Mouse (Mus musculus) megakaryocyte, adult 5-6 weeks (primary cell): ENCODE measurements around the gene Mrtfb. TPM values are rescaled to one million over a fixed set of nuclear protein-coding genes. Genes with fewer than 3 reads are reported as not detected.

Experiments
- ATAC-seq: 2 replicates; pipeline ENCODE4 v1.8.0; 2016; ENCODE audit warnings: mild to moderate bottlenecking, inconsistent platforms; ENCODE audit not compliant: poor library complexity, severe bottlenecking
- total RNA-seq, 2 experiments: library from RNA; stranded (forward) in 1 of 2; stranded (reverse) in 1 of 2; fragments of 153-499, 151-499 nt in 1 of 2; fragments of 221-1000, 200-1000 nt in 1 of 2; gene quantifications; 2 replicates each; pipeline versions ENCODE4 v1.2.3 to v1.2.4; 2015 to 2017

The Mrtfb gene
- total RNA-seq, 2 experiments from 2014 or later, result 2.8 to 6.2 TPM

DNA sequence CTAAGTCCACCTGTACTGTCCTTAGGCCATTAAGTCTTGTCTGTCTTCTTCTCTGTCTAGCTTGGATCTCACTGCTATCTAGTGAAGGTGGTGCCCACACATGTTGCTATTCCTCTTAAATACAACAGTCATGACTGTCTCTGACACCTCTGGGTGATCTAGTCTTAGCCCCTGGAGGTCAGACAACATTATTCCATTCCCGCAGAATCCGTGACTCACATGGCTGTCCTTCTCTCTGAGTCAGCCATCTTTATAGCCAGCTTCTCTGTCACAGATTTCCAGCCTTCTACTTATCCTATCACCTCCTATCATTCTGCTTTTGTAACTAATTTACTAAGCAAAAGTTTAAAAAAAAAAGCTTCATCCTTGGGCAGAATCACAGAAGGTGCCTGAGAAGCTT, 125.5 kb downstream of the Mrtfb start:
- no peak for ATAC-seq

GRCm38 (mm10) chr16:13387306-13387705, 131.0 kb downstream of the Mrtfb start:
- ATAC-seq, result no peak

DNA sequence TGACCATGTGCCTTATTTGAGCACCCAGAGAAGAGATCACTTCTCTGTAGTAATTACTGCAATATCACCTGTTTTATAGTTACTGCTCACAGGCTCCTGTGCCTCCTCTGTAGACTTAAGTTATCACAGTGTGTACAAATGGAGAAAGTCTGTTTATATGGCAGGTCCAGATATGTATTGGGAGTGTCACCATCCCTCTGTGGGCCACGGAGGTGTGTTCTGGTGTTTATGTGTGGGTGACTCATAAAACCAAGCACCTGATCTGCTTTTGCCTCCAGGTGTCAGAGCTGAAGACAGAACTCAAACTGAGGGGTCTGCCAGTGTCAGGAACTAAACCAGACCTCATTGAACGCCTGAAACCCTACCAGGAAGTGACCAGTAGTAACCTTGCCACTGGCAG, 144.1 kb downstream of the Mrtfb start:
- ATAC-seq, result no peak

DNA sequence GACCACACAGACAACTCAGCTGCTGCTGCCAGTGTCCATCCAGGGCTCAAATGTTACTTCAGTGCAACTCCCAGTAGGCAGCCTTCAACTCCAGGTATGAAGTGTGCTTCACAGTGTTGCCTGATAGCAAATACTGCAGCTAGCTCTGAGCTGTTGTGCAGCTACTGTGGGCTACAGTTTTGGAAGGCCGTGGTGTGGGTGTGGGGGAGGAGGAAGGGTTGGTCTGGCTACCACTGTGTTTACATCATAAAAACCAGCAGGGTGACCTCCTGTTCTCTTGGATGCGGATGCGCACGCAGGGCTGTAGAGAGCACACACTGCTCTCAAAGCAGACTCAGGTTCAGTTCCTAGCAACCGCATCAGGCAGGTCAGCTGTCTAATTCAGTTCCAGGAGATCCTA, 145.3 kb downstream of the Mrtfb start:
- ATAC-seq, result no peak

GRCm38 (mm10) chr16:13404656-13405055, 148.4 kb downstream of the Mrtfb start:
- no peak for ATAC-seq

- ATAC-seq, result no peak
Observed at GRCm38 (mm10) chr16:13405403-13405802, 149.1 kb downstream of the Mrtfb start.

DNA sequence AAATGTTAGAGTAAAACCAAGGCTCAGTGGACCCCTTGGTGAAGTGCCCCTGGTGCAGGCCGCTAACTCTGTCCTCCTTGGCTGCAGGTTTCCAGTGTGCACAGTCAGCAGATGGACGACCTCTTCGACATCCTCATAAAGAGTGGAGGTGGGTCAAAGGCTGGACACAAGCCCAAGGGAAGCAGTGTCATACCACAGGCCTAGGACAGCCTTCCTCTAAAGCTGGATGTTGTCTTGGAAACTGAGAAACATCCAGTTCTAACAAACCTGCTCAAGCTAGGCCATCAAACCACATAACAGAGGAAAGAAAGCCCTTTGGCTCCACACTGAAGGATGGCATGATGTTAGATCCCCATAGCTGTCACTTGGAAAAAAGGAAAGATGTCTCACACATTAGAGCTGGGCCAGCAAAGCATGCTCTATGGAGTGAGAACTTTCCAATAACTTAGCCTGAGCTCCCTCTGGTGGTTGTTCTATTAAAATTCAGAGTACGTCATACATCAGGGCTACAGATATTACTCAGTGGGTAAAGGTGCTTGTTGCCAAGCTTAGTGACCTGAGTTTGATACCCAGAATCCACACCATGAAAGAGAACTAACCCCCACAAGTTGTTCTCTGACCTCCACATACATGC, 153.4 kb downstream of the Mrtfb start:
- ATAC-seq, result peak; percentile 57

GRCm38 (mm10) chr16:13410760-13411159, 154.5 kb downstream of the Mrtfb start:
- ATAC-seq, result no peak

DNA sequence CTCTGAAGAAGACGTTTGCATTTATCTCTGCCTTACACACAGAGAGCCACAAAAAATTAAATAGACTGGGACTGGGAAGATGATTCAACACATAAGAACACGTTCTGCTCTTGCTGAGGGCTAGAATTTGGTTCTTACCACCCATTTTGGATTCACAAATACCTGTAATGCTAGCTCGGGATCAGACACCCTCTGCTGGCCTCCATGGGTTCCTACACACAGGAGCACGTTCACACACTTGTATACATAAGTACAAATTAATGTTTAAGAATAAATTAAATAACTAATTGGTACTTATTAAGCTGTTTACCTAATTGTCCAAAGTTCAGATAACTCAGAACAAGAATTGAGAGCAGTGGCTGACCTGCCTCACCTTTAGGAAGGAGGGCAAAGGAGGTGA, 155.2 kb downstream of the Mrtfb start:
- ATAC-seq, result no peak

GRCm38 (mm10) chr16:13414566-13414965, 158.3 kb downstream of the Mrtfb start:
- ATAC-seq, result no peak

DNA sequence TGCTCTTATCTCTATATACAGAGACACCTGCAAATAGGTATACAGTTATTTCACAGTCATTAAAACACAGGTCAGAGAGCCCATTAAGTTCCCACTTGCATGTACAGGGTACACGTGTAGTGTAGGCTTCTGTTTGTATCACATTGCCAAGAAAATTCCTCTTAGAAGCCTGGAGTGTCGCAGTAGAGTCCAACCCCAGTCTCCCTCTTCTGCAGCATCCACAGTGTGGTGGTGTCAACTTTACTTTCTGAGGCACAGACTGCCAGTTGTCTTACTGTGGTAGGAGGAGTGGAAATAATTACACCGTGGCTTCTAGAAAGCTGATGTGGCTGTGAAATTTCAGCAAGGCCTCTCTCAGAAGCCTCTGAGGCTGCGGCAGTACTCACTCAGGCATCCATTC, 158.7 kb downstream of the Mrtfb start:
- no peak for ATAC-seq

GRCm38 (mm10) chr16:13415465-13415864, 159.2 kb downstream of the Mrtfb start:
- no peak for ATAC-seq

- ATAC-seq, result no peak
Observed at GRCm38 (mm10) chr16:13416465-13416864, 160.2 kb downstream of the Mrtfb start.

DNA sequence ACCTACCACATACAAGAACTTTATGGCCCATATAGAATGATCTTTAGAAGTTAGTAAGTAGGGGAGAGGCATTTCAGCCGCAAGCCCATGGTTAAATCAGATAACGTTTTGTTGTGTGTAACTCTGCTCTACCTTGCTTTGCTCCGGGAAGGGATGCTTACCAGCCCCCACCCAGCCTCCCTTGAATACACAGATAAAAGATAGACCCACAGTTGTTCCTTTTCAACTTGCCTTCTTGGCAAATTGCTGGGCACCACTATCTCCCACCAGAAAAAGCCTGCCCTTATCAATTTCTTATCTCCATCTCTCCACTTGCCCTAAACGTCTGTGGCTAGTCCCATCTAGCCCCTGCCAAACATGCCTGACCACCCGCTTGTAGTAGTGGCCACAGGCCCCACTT, 161.6 kb downstream of the Mrtfb start:
- no peak for ATAC-seq

GRCm38 (mm10) chr16:13419752-13420151, 163.5 kb downstream of the Mrtfb start:
- ATAC-seq, result peak; percentile 18; the same call in 1 of the 2 replicates

DNA sequence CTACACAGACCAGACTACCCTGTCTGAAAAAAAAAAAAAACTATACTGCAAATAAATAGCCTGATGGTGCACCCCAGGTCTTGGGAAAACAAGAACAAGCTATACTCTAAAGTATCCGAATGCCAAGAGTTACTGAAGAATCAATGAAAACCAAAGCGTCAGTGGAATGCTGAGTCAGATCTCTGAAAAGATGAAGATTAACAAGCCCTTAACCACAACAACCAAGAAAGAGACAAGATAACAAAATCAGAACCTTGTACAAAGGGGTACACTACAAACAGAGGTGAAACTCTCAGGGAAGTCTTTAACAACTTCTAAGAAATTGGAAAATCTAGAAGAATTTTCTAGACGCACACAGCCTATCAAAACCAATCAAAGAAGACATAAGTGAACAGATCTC, 166.2 kb downstream of the Mrtfb start:
- ATAC-seq, result no peak

- peak; percentile 70 for ATAC-seq
Observed at GRCm38 (mm10) chr16:13423587-13424355, 167.5 kb downstream of the Mrtfb start.

- ATAC-seq, result no peak
Observed at GRCm38 (mm10) chr16:13425804-13426203, 169.5 kb downstream of the Mrtfb start.

DNA sequence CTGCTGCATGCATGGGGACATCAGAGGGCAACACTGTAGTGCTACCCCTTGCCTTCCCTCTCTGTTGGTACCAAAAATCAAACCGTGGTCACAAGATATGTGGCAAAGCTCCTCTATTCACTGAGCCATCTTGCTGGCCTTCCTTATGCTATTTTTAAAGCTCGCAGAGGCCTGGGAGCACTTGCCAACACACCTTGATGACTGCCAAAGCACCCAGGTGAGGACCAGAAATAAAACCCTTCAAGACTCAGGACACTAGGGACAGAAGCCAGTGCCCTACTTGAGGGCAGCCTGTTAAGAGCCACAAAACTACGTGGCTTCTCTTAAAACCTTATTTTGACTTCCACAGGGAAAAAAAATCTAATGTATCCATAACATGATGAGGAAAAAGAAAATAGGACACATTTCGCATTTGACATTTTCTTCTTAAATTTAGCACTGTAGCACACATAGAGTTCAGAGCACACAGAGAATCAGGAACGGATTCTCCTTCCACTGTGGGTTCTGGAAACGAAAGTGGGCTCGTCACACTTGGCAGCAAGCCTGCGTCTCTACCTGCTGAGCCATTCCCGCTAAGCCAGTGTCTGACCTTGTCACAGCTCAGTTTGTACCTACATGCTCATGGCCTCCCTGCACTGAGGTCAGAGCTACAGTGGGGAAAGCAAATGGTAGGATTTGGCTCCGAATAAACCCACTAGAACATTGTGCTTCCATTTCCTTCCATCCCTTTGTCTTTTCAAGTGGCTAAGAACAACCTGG, 170.7 kb downstream of the Mrtfb start:
- no peak for ATAC-seq

DNA sequence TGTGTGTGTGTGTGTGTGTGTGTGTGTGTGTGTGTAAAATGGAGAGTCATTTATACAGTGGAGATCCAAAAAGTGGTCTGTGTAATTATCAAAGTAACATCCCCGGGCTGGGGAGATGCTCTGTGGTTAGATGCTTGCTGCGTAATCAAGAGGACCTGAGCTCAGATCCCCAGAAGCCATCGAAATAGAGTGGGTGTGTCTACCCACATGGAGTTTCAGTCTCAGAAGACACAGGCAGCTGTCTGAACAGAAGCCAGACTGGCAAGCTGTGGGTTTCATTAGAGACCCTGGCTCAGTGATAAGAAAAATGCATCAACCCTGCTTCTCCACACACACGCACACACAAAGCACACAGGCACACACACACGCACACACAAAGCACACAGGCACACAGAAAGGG, 171.8 kb downstream of the Mrtfb start:
- ATAC-seq, result no peak; the same call in 1 of the 2 replicates

GRCm38 (mm10) chr16:13428806-13429205, 172.5 kb downstream of the Mrtfb start:
- ATAC-seq, result no peak
